Mouse (Mus musculus) heart, adult 2 months (tissue): Measurements from ENCODE around the gene Anxa3. TPM values are rescaled to one million over a fixed set of nuclear protein-coding genes. Genes with fewer than 3 reads are reported as not detected.

Source experiments
- DNase-seq, 2 experiments: peaks; one replicate each; pipeline ENCODE4 v3.0.0; 2021
- H3K27ac ChIP-seq: fragments of 200-600 bp; 2 replicates; pipeline ENCODE4 v1.8.1; 2022
- H3K27me3 ChIP-seq: fragments of 200-500 bp; 2 replicates; pipeline ENCODE4 v1.6.1; 2012; ENCODE audit warnings: mild to moderate bottlenecking, low read length, inconsistent platforms, mixed read lengths; ENCODE audit not compliant: control insufficient read depth, insufficient read depth
- H3K36me3 ChIP-seq: fragments of 200-500 bp; 2 replicates; pipeline ENCODE4 v1.6.1; 2012; ENCODE audit warnings: low read length, inconsistent platforms; ENCODE audit not compliant: control insufficient read depth, insufficient read depth
- H3K4me1 ChIP-seq: fragments of 200-500 bp; 2 replicates; pipeline ENCODE4 v1.6.1; 2011; ENCODE audit warnings: low read length; ENCODE audit not compliant: control insufficient read depth, insufficient read depth
- H3K4me3 ChIP-seq: fragments of 200-600 bp; 2 replicates; pipeline ENCODE4 v1.8.1; 2022
- H3K79me2 ChIP-seq: fragments of 200-500 bp; replicated peaks from 2 replicates; pipeline ENCODE4 v1.6.1; 2012; ENCODE audit warnings: mild to moderate bottlenecking, inconsistent platforms, low read length, moderate library complexity, mixed read lengths; ENCODE audit not compliant: control insufficient read depth, insufficient read depth
- H3K9ac ChIP-seq: fragments of 200-500 bp; 2 replicates; pipeline ENCODE4 v1.6.1; 2012; ENCODE audit warnings: low read depth, mild to moderate bottlenecking, control low read depth, inconsistent platforms, low read length, mixed read lengths
- CTCF ChIP-seq: fragments of 200-600 bp; IDR thresholded peaks from 2 replicates; pipeline ENCODE4 v1.8.1; 2022; ENCODE audit warnings: antibody characterized with exemption, mild to moderate bottlenecking, moderate library complexity
- EP300 ChIP-seq: fragments of 200-500 bp; IDR thresholded peaks from 2 replicates; pipeline ENCODE4 v1.6.1; 2011; ENCODE audit warnings: low read depth, low read length, control low read depth; ENCODE audit not compliant: insufficient read depth
- POLR2A ChIP-seq: fragments of 200-500 bp; IDR thresholded peaks from 2 replicates; pipeline ENCODE4 v1.6.1; 2011; ENCODE audit warnings: mild to moderate bottlenecking, low read depth, low read length, control low read depth; ENCODE audit not compliant: insufficient read depth
- WGBS: fragments of 180-500 bp; shearing (Covaris S2); methylation state at CpG from one replicate; pipeline ENCODE4 v1.1.7; 2018; 5-methylcytosine and 5-hydroxymethylcytosine counted together
- intact Hi-C: fragments of 180-260 bp; cut with DNase I; formaldehyde crosslinking; loops from one replicate; pipeline ENCODE4 v1.15.1; 2025
- polyA plus RNA-seq: library from polyadenylated mRNA; depleted of rRNA; stranded (reverse); fragments of >200 nt; gene quantifications from 2 replicates; pipeline ENCODE4 v1.2.3, GENCODE M21; 2012
- total RNA-seq, 2 experiments: library from RNA; stranded (reverse); gene quantifications; 2 replicates each; pipeline ENCODE4 v1.2.3; 2021

The Anxa3 gene
- total and polyA plus RNA-seq, 3 experiments: 18.5 to 27.4 (median 24.5) TPM

DNA sequence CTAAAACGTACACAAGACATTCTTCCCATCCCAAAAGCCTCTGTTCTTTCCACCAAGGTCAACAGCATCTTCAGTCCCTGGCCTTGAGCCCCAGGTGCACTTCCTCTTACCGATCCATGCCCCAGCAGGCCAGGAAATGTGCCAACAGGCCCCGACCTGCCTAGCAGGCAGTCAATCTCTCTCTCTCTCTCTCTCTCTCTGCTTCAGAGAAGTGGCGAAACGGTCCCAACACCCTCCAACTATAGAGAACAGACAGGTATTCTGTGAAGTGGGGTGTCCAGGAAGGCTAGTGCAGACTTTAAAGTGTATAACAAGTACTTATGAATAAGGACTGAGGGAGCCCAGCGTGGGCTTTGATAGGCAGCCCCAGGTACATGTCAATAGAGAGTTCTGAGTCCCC lies 75.8 kb downstream of the Anxa3 start:
- intact Hi-C loops: no loop called here
- H3K4me1 ChIP-seq: no peaks in the 10 kb centered on the region
- H3K36me3 ChIP-seq: no peaks in the 10 kb centered on the region
- DNase-seq: no peak
- TF ChIP-seq POLR2A (no peak), CTCF (no peak), EP300 (no peak)
- no peak overlapping the region for H3K9ac ChIP-seq
- H3K4me3 ChIP-seq: no peak overlapping the region
- H3K27me3 ChIP-seq: no peaks in the 10 kb centered on the region
- no peak overlapping the region for H3K27ac ChIP-seq
- WGBS: 62% methylated on average over 6 of the region's 6 CpGs
- H3K79me2 ChIP-seq: no peaks in the 10 kb centered on the region

DNA sequence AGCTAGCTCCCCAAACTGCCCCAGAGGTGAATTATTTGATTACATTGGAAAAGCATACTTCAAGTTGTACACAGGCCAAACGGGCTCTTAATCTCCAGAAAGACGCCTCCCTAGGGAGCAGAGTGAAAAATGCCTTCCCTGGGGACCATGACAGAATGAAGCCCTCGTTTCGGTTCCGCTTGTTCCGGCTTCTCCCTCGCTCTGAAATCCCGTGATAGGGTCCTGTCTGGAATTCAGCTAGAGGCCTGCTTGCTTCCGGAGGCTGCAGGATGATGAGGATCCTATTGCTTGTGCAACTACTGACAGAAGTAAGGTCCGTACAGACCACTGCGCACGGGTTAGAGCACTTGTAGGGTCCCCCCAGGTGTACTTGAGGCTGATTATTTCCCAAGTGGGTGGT lies 77.9 kb downstream of the Anxa3 start:
- no peaks in the 10 kb centered on the region for H3K79me2 ChIP-seq
- no peak for TF ChIP-seq CTCF
- no peak for TF ChIP-seq EP300
- no peak for TF ChIP-seq POLR2A
- H3K4me1 ChIP-seq: no peaks in the 10 kb centered on the region
- H3K9ac ChIP-seq: no peak overlapping the region
- intact Hi-C loops: no loop called here
- no peak overlapping the region for H3K27ac ChIP-seq
- DNase-seq: peak in 1 of 2 experiments; percentile 17
- H3K36me3 ChIP-seq: no peaks in the 10 kb centered on the region
- H3K4me3 ChIP-seq: no peak overlapping the region
- WGBS: 74% methylated on average over 12 of the region's 12 CpGs
- H3K27me3 ChIP-seq: no peaks in the 10 kb centered on the region

DNA sequence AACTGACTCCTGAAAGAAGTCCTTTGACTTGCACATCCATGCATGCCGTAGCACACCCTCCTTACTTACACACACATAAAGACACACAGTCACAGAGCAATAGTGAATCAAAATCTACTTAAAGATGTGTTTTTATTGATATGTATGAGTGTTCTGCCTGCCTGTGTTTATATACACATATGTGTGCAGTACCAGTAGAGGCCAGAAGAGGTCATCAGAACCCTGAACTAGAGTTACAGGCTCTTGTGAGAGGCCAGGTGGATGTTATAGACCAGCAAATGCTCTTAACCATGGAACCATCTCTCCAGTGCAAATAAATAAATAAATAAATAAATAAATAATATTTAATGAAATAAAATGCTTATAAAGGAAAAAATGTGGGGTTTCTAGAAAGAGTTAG lies 85.0 kb downstream of the Anxa3 start:
- no peaks in the 10 kb centered on the region for H3K79me2 ChIP-seq
- no peaks in the 10 kb centered on the region for H3K4me1 ChIP-seq
- TF ChIP-seq CTCF (peak; percentile 63), POLR2A (no peak)
- H3K27me3 ChIP-seq: no peaks in the 10 kb centered on the region
- H3K4me3 ChIP-seq: no peak overlapping the region
- whole genome bisulfite sequencing: 97% methylated on average over 1 of the region's 1 CpGs
- intact Hi-C loops: loop anchor here (2.0 kb wide), 1 partner anchor 177 kb away; no protein-coding TSS in a partner anchor
- no peak overlapping the region for H3K9ac ChIP-seq
- no peaks in the 10 kb centered on the region for H3K36me3 ChIP-seq
- DNase-seq: no peak
- no peak overlapping the region for H3K27ac ChIP-seq

DNA sequence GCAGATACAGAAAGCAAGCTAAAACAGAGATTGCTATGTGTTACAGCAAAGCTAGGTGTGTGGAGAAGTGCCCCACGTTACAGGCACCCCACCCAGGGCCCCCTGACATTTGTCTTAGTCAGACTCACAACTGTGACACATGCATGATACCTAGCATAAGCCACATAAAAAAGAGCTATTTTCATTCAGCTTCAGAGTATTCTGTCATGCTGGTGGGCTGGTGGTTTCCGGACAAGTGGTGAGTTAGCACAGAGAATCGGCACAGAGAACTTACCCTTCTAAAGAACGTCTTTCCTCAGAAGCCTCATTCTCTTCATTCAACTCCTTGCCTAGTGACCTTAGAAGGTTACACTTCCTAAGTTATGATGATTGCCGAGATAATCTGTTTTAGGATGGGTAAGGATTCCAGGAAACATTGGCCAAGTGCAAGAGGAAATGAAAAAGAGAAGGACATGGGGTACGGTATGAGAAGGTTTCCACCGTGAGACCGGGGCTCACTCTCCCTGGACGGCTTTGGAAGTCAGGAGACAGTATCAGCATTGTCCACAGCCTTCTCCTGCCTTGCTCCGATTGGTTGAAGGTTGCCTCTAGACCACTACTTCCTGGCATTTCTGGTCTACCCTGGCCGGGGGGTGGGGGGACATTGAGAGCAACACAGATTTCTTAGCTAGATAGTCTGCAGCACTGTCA lies 85.9 kb downstream of the Anxa3 start:
- no peaks in the 10 kb centered on the region for H3K4me1 ChIP-seq
- 88% methylated on average over 11 of the region's 11 CpGs for WGBS
- no peaks in the 10 kb centered on the region for H3K27me3 ChIP-seq
- DNase-seq: no peak
- no peak for TF ChIP-seq CTCF
- TF ChIP-seq EP300: no peak
- TF ChIP-seq POLR2A: no peak
- H3K4me3 ChIP-seq: no peak overlapping the region
- H3K79me2 ChIP-seq: no peaks in the 10 kb centered on the region
- intact Hi-C loops: loop anchor here (2.0 kb wide), 1 partner anchor 176 kb away; no protein-coding TSS in a partner anchor
- no peak overlapping the region for H3K9ac ChIP-seq
- H3K36me3 ChIP-seq: no peaks in the 10 kb centered on the region
- no peak overlapping the region for H3K27ac ChIP-seq

DNA sequence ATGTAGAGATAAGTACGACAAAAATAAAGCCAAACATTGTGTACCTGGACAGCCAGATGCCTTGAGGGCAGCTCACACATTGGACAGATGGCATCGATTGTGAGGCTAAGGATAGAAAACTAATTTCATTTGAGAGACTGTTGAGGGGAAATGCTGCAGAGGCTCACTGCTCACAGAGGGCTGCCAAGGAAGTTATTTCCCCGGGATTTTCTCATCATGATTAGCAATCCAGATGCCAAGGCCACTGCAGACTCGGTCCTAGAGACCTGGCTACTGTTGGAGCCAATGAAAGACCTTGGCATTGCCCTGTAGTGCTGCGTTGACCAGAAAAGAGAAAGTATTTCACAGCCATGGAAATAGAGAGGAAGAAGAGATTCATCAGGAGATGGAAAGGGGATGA lies 87.1 kb downstream of the Anxa3 start:
- H3K4me3 ChIP-seq: no peak overlapping the region
- no peak overlapping the region for H3K27ac ChIP-seq
- intact Hi-C loops: no loop called here
- no peaks in the 10 kb centered on the region for H3K36me3 ChIP-seq
- no peaks in the 10 kb centered on the region for H3K27me3 ChIP-seq
- H3K4me1 ChIP-seq: no peaks in the 10 kb centered on the region
- H3K79me2 ChIP-seq: no peaks in the 10 kb centered on the region
- H3K9ac ChIP-seq: no peak overlapping the region
- 39% methylated on average over 5 of the region's 5 CpGs for WGBS
- no peak for DNase-seq
- TF ChIP-seq POLR2A (no peak), CTCF (no peak), EP300 (no peak)

DNA sequence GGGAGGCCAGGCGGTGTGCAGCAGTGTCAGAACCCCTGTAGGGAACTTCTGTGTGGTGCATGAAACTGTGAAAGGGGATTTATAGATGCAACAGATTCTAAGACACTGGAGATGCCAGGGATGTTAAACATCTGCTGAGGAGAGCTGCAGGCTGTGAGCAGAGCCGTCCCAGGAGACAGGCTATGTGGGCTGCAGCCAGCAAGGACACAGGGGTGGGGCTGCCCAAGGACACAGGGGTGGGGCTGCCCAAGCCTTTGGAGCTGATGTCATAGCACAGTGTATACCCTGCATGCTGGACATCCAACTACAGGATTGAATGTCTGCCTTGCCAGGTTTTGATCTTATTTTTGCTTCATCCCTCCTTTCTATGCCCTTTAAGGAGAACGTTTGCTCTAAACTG lies 88.0 kb downstream of the Anxa3 start:
- DNase-seq: peak; percentile 33 to 45

More for the DNA sequence above, 88.0 kb downstream of the Anxa3 start:
- WGBS: 55% methylated on average over 3 of the region's 3 CpGs
- Histone ChIP-seq H3K27me3 (no peaks in the 10 kb centered on the region), H3K36me3 (no peaks in the 10 kb centered on the region), H3K9ac (no peak overlapping the region), H3K4me3 (no peak overlapping the region), H3K79me2 (no peaks in the 10 kb centered on the region), H3K4me1 (no peaks in the 10 kb centered on the region), H3K27ac (no peak overlapping the region)
- TF ChIP-seq POLR2A (no peak), CTCF (no peak), EP300 (no peak)
- intact Hi-C loops: no loop called here
